Comparison of ENCODE assay signal across 23 mouse cellular contexts in genomic region chr5:141091676-141092075, GRCm38 (mm10).
"Had no signal": no experiment of that assay in that cellular context is flagged by ENCODE, and none has a peak within 500 bp of the region (broad histone marks: within the 10 kb centered on the region; RNA-seq: fewer than 3 reads in every experiment).

No protein-coding gene starts in this region.

- H3K36me3 ChIP-seq: intestine, embryonic 15.5 days; kidney, embryonic 15.5 days; limb, embryonic 12.5 days; limb, embryonic 15.5 days; neural tube, embryonic 13.5 days; stomach, embryonic 15.5 days had no signal

- H3K9ac ChIP-seq: intestine, embryonic 15.5 days; kidney, embryonic 15.5 days; limb, embryonic 12.5 days; limb, embryonic 15.5 days; liver, embryonic 14.5 days; liver, postnatal 0 days; lung, embryonic 14.5 days; neural tube, embryonic 13.5 days; stomach, embryonic 15.5 days had no signal

- H3K4me3 ChIP-seq: intestine, embryonic 15.5 days; kidney, embryonic 15.5 days; limb, embryonic 12.5 days; limb, embryonic 15.5 days; myocyte; neural tube, embryonic 13.5 days; stomach, embryonic 15.5 days had no signal

- DNase-seq: kidney, adult 11 months; kidney, adult 8-10 months; kidney, postnatal 10 days; kidney, postnatal 36 days; layer of hippocampus, postnatal 36 days; left cerebral cortex, postnatal 4 days; liver, postnatal 0 days; lung, embryonic 14.5 days; right cerebral cortex, adult 18-20 months; right cerebral cortex, postnatal 25 days; spleen, adult 18-20 months; thymus, postnatal 25 days had no signal

- H3K27ac ChIP-seq: intestine, embryonic 15.5 days; kidney, embryonic 15.5 days; limb, embryonic 12.5 days; limb, embryonic 15.5 days; liver, embryonic 14.5 days; macrophage; neural tube, embryonic 13.5 days; stomach, embryonic 15.5 days had no signal

- ATAC-seq: intestine, embryonic 15.5 days; liver, postnatal 0 days; lung, postnatal 0 days had no signal

- H3K4me1 ChIP-seq: intestine, embryonic 15.5 days; kidney, embryonic 15.5 days; limb, embryonic 12.5 days; limb, embryonic 15.5 days; stomach, embryonic 15.5 days had no signal

- H3K4me2 ChIP-seq: intestine, embryonic 15.5 days; kidney, embryonic 15.5 days; limb, embryonic 12.5 days; limb, embryonic 15.5 days; liver, embryonic 11.5 days; lung, embryonic 14.5 days; neural tube, embryonic 13.5 days; stomach, embryonic 15.5 days had no signal

- H3K27me3 ChIP-seq: intestine, embryonic 15.5 days; kidney, embryonic 15.5 days; limb, embryonic 12.5 days; limb, embryonic 15.5 days; neural tube, embryonic 13.5 days; stomach, embryonic 15.5 days had no signal

- H3K9me3 ChIP-seq: intestine, embryonic 15.5 days; kidney, embryonic 15.5 days; limb, embryonic 12.5 days; limb, embryonic 15.5 days; neural tube, embryonic 13.5 days; stomach, embryonic 15.5 days had no signal
